In the genomic region with DNA sequence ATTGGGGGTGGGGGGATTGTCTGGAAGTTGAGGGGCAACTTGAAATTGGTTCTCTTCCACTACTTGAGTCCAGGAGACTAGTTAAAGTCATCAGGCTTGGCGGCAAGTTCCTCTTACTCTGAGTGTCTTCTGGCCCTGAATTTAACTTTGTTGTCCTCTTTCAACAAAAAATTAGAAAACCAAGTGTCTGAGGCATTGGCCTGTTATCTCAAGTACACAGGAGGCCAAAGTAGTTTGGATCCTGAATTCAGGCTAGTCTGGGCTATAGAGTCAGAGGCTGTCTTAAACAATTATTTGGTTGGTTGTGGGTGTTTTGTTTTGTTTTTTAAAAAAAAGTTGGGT, we compare ENCODE assay signal across 20 mouse cellular contexts. TPM values are rescaled to one million over a fixed set of nuclear protein-coding genes. Genes with fewer than 3 reads are reported as not detected.
DNase-seq lines count a peak whose midpoint lies in the region; ATAC-seq and TF ChIP-seq lines count a peak whose summit lies in the region.
"Had no signal": no experiment of that assay in that cellular context is flagged by ENCODE, and none has a peak within 500 bp of the region (broad histone marks: within the 10 kb centered on the region; RNA-seq: fewer than 3 reads in every experiment).

No protein-coding gene starts in this region.

- H3K4me3 ChIP-seq in forebrain, embryonic 10.5 days: peak overlapping the region; percentile 61; the same call in 1 of the 2 replicates
- H3K4me3 ChIP-seq in forebrain, postnatal 0 days (ENCODE audit: low read depth, low read length): no peak overlapping the region
- no peak overlapping the region for H3K4me3 ChIP-seq in lung, embryonic 16.5 days (ENCODE audit: low read length)
- H3K4me3 ChIP-seq in embryonic facial prominence, embryonic 14.5 days (ENCODE audit: low read depth, low read length): no peak overlapping the region
- peak overlapping the region; percentile 59; the same call in 1 of the 2 replicates for H3K4me3 ChIP-seq in liver, postnatal 0 days (ENCODE audit: low read depth, low read length)
- H3K4me3 ChIP-seq: layer of hippocampus, adult 2 months had no signal

- no peak for TF ChIP-seq CTCF in forebrain, postnatal 0 days (IDR thresholded peaks at IDR 0.05; ENCODE audit: low read depth)
- TF ChIP-seq CTCF in liver, postnatal 0 days (IDR thresholded peaks at IDR 0.05; ENCODE audit: low read depth): no peak

- H3K27me3 ChIP-seq in forebrain, embryonic 10.5 days (ENCODE audit: poor library complexity, severe bottlenecking): no peaks in the 10 kb centered on the region
- no peaks in the 10 kb centered on the region for H3K27me3 ChIP-seq in forebrain, postnatal 0 days (ENCODE audit: insufficient read depth, low read length)
- no peaks in the 10 kb centered on the region for H3K27me3 ChIP-seq in lung, embryonic 16.5 days (ENCODE audit: control insufficient read depth, insufficient read depth, low read depth, low read length)
- H3K27me3 ChIP-seq in embryonic facial prominence, embryonic 14.5 days (replicated peaks; ENCODE audit: control insufficient read depth, insufficient read depth, low read length): no peaks in the 10 kb centered on the region
- H3K27me3 ChIP-seq in liver, postnatal 0 days (ENCODE audit: insufficient read depth, low read length): no peaks in the 10 kb centered on the region
- H3K27me3 ChIP-seq: heart, embryonic 15.5 days had no signal

- H3K27ac ChIP-seq in forebrain, embryonic 10.5 days: peak overlapping the region; percentile 91
- H3K27ac ChIP-seq in forebrain, postnatal 0 days (ENCODE audit: low read depth, low read length): no peak overlapping the region
- peak overlapping the region; percentile 33; the same call in 1 of the 2 replicates for H3K27ac ChIP-seq in lung, embryonic 16.5 days (ENCODE audit: low read length)
- H3K27ac ChIP-seq in embryonic facial prominence, embryonic 14.5 days (replicated peaks; ENCODE audit: low read depth, low read length): peak overlapping the region; percentile 34
- H3K27ac ChIP-seq in liver, postnatal 0 days (ENCODE audit: low read depth): peak overlapping the region; percentile 97
- H3K27ac ChIP-seq: heart, embryonic 15.5 days; hindbrain, embryonic 14.5 days; layer of hippocampus, adult 2 months had no signal

- no peak overlapping the region for H3K4me2 ChIP-seq in forebrain, postnatal 0 days (ENCODE audit: low read depth)
- no peak overlapping the region for H3K4me2 ChIP-seq in lung, embryonic 16.5 days (ENCODE audit: low read depth, low read length)
- peak overlapping the region; percentile 84; the same call in 1 of the 2 replicates for H3K4me2 ChIP-seq in embryonic facial prominence, embryonic 14.5 days (ENCODE audit: low read depth, low read length)
- peak overlapping the region; percentile 84 for H3K4me2 ChIP-seq in liver, postnatal 0 days (ENCODE audit: low read depth, low read length)

- no peaks in the 10 kb centered on the region for H3K36me3 ChIP-seq in forebrain, embryonic 10.5 days (replicated peaks)
- H3K36me3 ChIP-seq in forebrain, postnatal 0 days (ENCODE audit: insufficient read depth): no peaks in the 10 kb centered on the region
- H3K36me3 ChIP-seq in lung, embryonic 16.5 days (ENCODE audit: control insufficient read depth, insufficient read depth, low read length): no peaks in the 10 kb centered on the region
- H3K36me3 ChIP-seq in embryonic facial prominence, embryonic 14.5 days (ENCODE audit: control insufficient read depth, insufficient read depth, low read length): no peaks in the 10 kb centered on the region
- H3K36me3 ChIP-seq in liver, postnatal 0 days (replicated peaks; ENCODE audit: insufficient read depth, low read length): no peaks in the 10 kb centered on the region
- H3K36me3 ChIP-seq: heart, embryonic 15.5 days had no signal

- no peaks in the 10 kb centered on the region for H3K9me3 ChIP-seq in forebrain, embryonic 10.5 days
- H3K9me3 ChIP-seq in forebrain, postnatal 0 days (ENCODE audit: low read length): no peaks in the 10 kb centered on the region
- H3K9me3 ChIP-seq in lung, embryonic 16.5 days (ENCODE audit: control insufficient read depth, low read length): no peaks in the 10 kb centered on the region
- no peaks in the 10 kb centered on the region for H3K9me3 ChIP-seq in embryonic facial prominence, embryonic 14.5 days (ENCODE audit: control insufficient read depth, low read length)
- H3K9me3 ChIP-seq in liver, postnatal 0 days (ENCODE audit: low read length): no peaks in the 10 kb centered on the region
- H3K9me3 ChIP-seq: heart, embryonic 15.5 days had no signal

- ATAC-seq in forebrain, postnatal 0 days: no peak
- no peak for ATAC-seq in lung, embryonic 16.5 days (ENCODE audit: low read depth)
- no peak for ATAC-seq in embryonic facial prominence, embryonic 14.5 days (ENCODE audit: low read depth)
- ATAC-seq in liver, postnatal 0 days: no peak
- ATAC-seq: forebrain, embryonic 14.5 days; lung, postnatal 0 days had no signal

- no peak for DNase-seq in forebrain, embryonic 10.5 days (ENCODE audit: extremely low spot score, low spot score)
- no peak for DNase-seq in forebrain, postnatal 0 days
- no peak for DNase-seq in lung, postnatal 4 days
- no peak for DNase-seq in embryonic facial prominence, embryonic 14.5 days (ENCODE audit: low spot score)
- no peak for DNase-seq in liver, postnatal 0 days
- no peak for DNase-seq in cerebellum, postnatal 10 days
- no peak for DNase-seq in spleen, postnatal 4 days (ENCODE audit: low spot score in 2 of 2)
- DNase-seq: adrenal gland, adult 8-10 months; cerebellum, adult 11 months; gastrocnemius, postnatal 10 days; kidney, adult 8-10 months had no signal

- no peak overlapping the region for H3K9ac ChIP-seq in forebrain, postnatal 0 days
- no peak overlapping the region for H3K9ac ChIP-seq in lung, embryonic 16.5 days (ENCODE audit: low read length)
- H3K9ac ChIP-seq in embryonic facial prominence, embryonic 14.5 days (ENCODE audit: low read depth, low read length): no peak overlapping the region
- H3K9ac ChIP-seq in liver, postnatal 0 days (replicated peaks): peak overlapping the region; percentile 79; the same call in 1 of the 2 replicates
- H3K9ac ChIP-seq: heart, embryonic 15.5 days; hindbrain, embryonic 14.5 days had no signal

- TF ChIP-seq EP300 in liver, postnatal 0 days (IDR thresholded peaks at IDR 0.05; ENCODE audit: low read depth): 0 out of 2 replicates have a peak, but pooled peaks have one; percentile 28

- 57% methylated on average over 1 of the region's 1 CpGs for WGBS in forebrain, embryonic 10.5 days
- 64% methylated on average over 1 of the region's 1 CpGs for WGBS in forebrain, postnatal 0 days
- WGBS in lung, embryonic 16.5 days: 33% methylated on average over 1 of the region's 1 CpGs
- 73% methylated on average over 1 of the region's 1 CpGs for WGBS in embryonic facial prominence, embryonic 14.5 days
- WGBS in liver, postnatal 0 days (ENCODE audit: insufficient replicate concordance): 30% methylated on average over 1 of the region's 1 CpGs

- H3K4me1 ChIP-seq in forebrain, embryonic 10.5 days: peaks cover 37% of the 10 kb centered on the region
- H3K4me1 ChIP-seq in forebrain, postnatal 0 days (ENCODE audit: insufficient read depth): peaks cover 15% of the 10 kb centered on the region
- H3K4me1 ChIP-seq in lung, embryonic 16.5 days (replicated peaks; ENCODE audit: control insufficient read depth, insufficient read depth, low read length): peaks cover 14% of the 10 kb centered on the region
- peaks cover 16% of the 10 kb centered on the region for H3K4me1 ChIP-seq in embryonic facial prominence, embryonic 14.5 days (ENCODE audit: control insufficient read depth, insufficient read depth, low read length)
- H3K4me1 ChIP-seq in liver, postnatal 0 days (ENCODE audit: insufficient read depth): peaks cover 20% of the 10 kb centered on the region

RNA-seq across cellular contexts. Expression of a gene that starts 1.7 kb away (rescaled TPM):
- polyA plus RNA-seq in forebrain, embryonic 10.5 days (2016; fragmentation: Nextera tagmentation; extraction: Ambion mirVana): 2.6 and 3.3 TPM in 2 replicates
- 195 and 202 TPM in 2 replicates for total RNA-seq in forebrain, postnatal 0 days (2014; rRNA removed)
- 0.36 and 0.40 TPM in 2 replicates for polyA plus RNA-seq in forebrain, postnatal 0 days (2015; fragmentation: Nextera tagmentation; extraction: Ambion mirVana)
- 2.1 and 4.3 TPM in 2 replicates for polyA plus RNA-seq in lung, embryonic 16.5 days (2015; fragmentation: Nextera tagmentation; extraction: Ambion mirVana)
- 3.2 and 3.5 TPM in 2 replicates for polyA plus RNA-seq in embryonic facial prominence, embryonic 14.5 days (2014; fragmentation: Nextera tagmentation; extraction: Ambion mirVana)
- 2.8 and 4.6 TPM in 2 replicates for polyA plus RNA-seq in liver, postnatal 0 days (2015; fragmentation: Nextera tagmentation; extraction: Ambion mirVana)

RNA-seq across cellular contexts. Expression of a gene that starts 3.0 kb away (rescaled TPM):
- polyA plus RNA-seq in forebrain, embryonic 10.5 days (2016; fragmentation: Nextera tagmentation; extraction: Ambion mirVana): 2.2 and 3.6 TPM in 2 replicates
- 483 and 512 TPM in 2 replicates for total RNA-seq in forebrain, postnatal 0 days (2014; rRNA removed)
- polyA plus RNA-seq in forebrain, postnatal 0 days (2015; fragmentation: Nextera tagmentation; extraction: Ambion mirVana): 1.2 and 2.2 TPM in 2 replicates
- polyA plus RNA-seq in lung, embryonic 16.5 days (2015; fragmentation: Nextera tagmentation; extraction: Ambion mirVana): 4.2 and 5.5 TPM in 2 replicates
- 3.7 and 4.9 TPM in 2 replicates for polyA plus RNA-seq in embryonic facial prominence, embryonic 14.5 days (2014; fragmentation: Nextera tagmentation; extraction: Ambion mirVana)
- 6.1 and 7.5 TPM in 2 replicates for polyA plus RNA-seq in liver, postnatal 0 days (2015; fragmentation: Nextera tagmentation; extraction: Ambion mirVana)

RNA-seq across cellular contexts. Expression of a gene that starts 4.1 kb away (rescaled TPM):
- polyA plus RNA-seq in forebrain, embryonic 10.5 days (2016; fragmentation: Nextera tagmentation; extraction: Ambion mirVana): 0.69 TPM in 1 of 2 replicates, not detected in the other
- total RNA-seq in forebrain, postnatal 0 days (2014; rRNA removed): 303 and 421 TPM in 2 replicates
- 0.64 TPM in 1 of 2 replicates, not detected in the other for polyA plus RNA-seq in forebrain, postnatal 0 days (2015; fragmentation: Nextera tagmentation; extraction: Ambion mirVana)
- polyA plus RNA-seq in lung, embryonic 16.5 days (2015; fragmentation: Nextera tagmentation; extraction: Ambion mirVana): 1.2 TPM in 1 of 2 replicates, not detected in the other
- 0.68 and 0.74 TPM in 2 replicates for polyA plus RNA-seq in embryonic facial prominence, embryonic 14.5 days (2014; fragmentation: Nextera tagmentation; extraction: Ambion mirVana)
- 0.40 and 0.49 TPM in 2 replicates for polyA plus RNA-seq in liver, postnatal 0 days (2015; fragmentation: Nextera tagmentation; extraction: Ambion mirVana)
- polyA plus RNA-seq: heart, embryonic 15.5 days; hindbrain, embryonic 14.5 days; neural tube, embryonic 11.5 days had no signal

RNA-seq across cellular contexts. Expression of a gene that starts 4.6 kb away (rescaled TPM):
- 0.10 and 0.12 TPM in 2 replicates for polyA plus RNA-seq in forebrain, embryonic 10.5 days (2016; fragmentation: Nextera tagmentation; extraction: Ambion mirVana)
- total RNA-seq in forebrain, postnatal 0 days (2014; rRNA removed): 0.23 TPM in 1 of 2 replicates, not detected in the other
- 0.09 TPM in 1 of 2 replicates, not detected in the other for polyA plus RNA-seq in forebrain, postnatal 0 days (2015; fragmentation: Nextera tagmentation; extraction: Ambion mirVana)
- not detected in 2 replicates for polyA plus RNA-seq in lung, embryonic 16.5 days (2015; fragmentation: Nextera tagmentation; extraction: Ambion mirVana)
- 0.31 TPM in 1 of 2 replicates, not detected in the other for polyA plus RNA-seq in embryonic facial prominence, embryonic 14.5 days (2014; fragmentation: Nextera tagmentation; extraction: Ambion mirVana)
- not detected in 2 replicates for polyA plus RNA-seq in liver, postnatal 0 days (2015; fragmentation: Nextera tagmentation; extraction: Ambion mirVana)
- total RNA-seq: gastrocnemius, postnatal 10 days; layer of hippocampus, adult 2 months; left cerebral cortex, adult 8-10 months had no signal
- polyA plus RNA-seq: forebrain, embryonic 14.5 days; heart, embryonic 15.5 days; hindbrain, embryonic 14.5 days; lung, postnatal 0 days; midbrain, embryonic 11.5 days; neural tube, embryonic 11.5 days had no signal

RNA-seq across cellular contexts. Expression of a gene that starts 8.3 kb away (rescaled TPM):
- polyA plus RNA-seq in forebrain, embryonic 10.5 days (2016; fragmentation: Nextera tagmentation; extraction: Ambion mirVana): 2.5 and 4.5 TPM in 2 replicates
- total RNA-seq in forebrain, postnatal 0 days (2014; rRNA removed): 184 and 254 TPM in 2 replicates
- polyA plus RNA-seq in forebrain, postnatal 0 days (2015; fragmentation: Nextera tagmentation; extraction: Ambion mirVana): 1.8 and 3.0 TPM in 2 replicates
- polyA plus RNA-seq in lung, embryonic 16.5 days (2015; fragmentation: Nextera tagmentation; extraction: Ambion mirVana): 5.1 and 6.6 TPM in 2 replicates
- 3.5 and 4.7 TPM in 2 replicates for polyA plus RNA-seq in embryonic facial prominence, embryonic 14.5 days (2014; fragmentation: Nextera tagmentation; extraction: Ambion mirVana)
- 2.5 and 3.2 TPM in 2 replicates for polyA plus RNA-seq in liver, postnatal 0 days (2015; fragmentation: Nextera tagmentation; extraction: Ambion mirVana)

Comparison
In these comparisons a context has a peak if more than half of its experiments do, and no peak if none do; other contexts are left out.
1. H3K4me3 ChIP-seq: peak in forebrain, embryonic 10.5 days (single experiment) and liver, postnatal 0 days (single experiment); none in forebrain, postnatal 0 days (single experiment), lung, embryonic 16.5 days (single experiment) and embryonic facial prominence, embryonic 14.5 days (single experiment).
2. H3K4me2 ChIP-seq: peak in embryonic facial prominence, embryonic 14.5 days (single experiment) and liver, postnatal 0 days (single experiment); none in forebrain, postnatal 0 days (single experiment) and lung, embryonic 16.5 days (single experiment).